Mouse (Mus musculus) kidney, postnatal 10 days (tissue): ENCODE measurements at regions not wholly inside any gene's neighbourhood (a gene's known extent, or its start where the extent isn't known, plus 50 kb on each side); places are given as distances from the start of the nearest gene placed in this dataset.

Experiments
- DNase-seq: peaks from one replicate; pipeline ENCODE4 v3.0.0; 2021; ENCODE audit warnings: mixed read lengths

DNA sequence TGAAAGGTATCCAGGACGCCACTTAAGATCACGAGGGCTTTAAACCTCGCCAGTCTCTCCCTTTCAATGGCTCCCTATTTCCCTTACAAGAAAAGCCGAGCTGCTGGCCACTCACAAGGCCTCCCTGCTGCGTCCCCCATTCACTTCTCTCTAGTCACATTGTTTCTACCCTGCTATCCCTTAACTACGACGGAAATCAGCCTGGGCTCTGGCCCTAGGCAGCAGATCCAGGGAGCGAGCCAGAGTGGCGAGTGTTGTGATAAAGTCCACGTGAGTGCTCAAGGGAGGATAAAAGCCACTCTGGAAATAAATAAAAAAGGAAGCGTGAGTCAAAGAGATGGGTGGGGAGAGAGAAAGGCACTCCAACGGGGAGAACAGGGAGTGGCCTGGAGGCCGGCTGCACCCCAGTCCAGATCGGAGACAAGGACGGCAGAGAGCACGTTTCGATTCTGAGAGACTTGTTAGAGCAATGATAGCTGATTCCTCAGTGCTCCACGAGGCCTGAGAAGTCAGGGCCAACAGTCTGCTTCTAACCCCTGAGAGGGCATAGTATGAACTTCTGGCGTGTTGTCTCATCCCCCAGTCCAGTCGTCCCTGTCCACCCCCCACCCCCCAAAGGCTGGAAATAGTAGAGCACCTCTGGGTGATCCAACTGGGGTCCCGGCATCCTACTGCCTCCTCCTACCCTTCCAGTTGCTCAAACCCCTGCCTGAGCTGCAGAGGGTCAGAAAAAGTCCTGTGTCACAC lies 84.8 kb upstream of the Calm2 start:
- DNase-seq = peak; percentile 50

GRCm38 (mm10) chr17:87532158-87532545 lies 85.4 kb upstream of the Calm2 start:
- peak; percentile 43 for DNase-seq

DNA sequence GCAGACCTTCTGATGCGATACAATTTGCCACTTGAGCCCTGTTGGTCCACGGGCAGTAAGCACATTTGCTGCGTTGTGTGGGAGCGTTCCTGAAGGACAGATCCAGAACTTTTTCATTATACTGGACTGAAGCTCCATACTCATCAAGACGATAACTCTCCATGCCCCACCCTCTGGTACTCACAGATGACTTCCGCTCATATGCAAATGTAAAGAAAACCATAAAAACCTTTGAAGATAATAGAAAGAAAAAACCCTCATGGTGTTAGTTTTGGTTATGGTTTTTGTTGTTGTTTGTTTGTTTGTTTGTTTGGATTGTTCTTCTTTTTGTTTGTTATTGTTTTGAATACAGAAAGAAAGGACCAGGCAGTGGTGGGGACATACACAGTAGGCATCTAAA lies 86.0 kb upstream of the Calm2 start:
- DNase-seq = no peak

- no peak for DNase-seq
Measured at GRCm38 (mm10) chr17:87549568-87549967, 86.2 kb upstream of the Epcam start.

GRCm38 (mm10) chr17:87550518-87551164 lies 85.1 kb upstream of the Epcam start:
- peak; percentile 40 for DNase-seq

GRCm38 (mm10) chr17:87554561-87554960 lies 81.2 kb upstream of the Epcam start:
- DNase-seq = no peak

DNA sequence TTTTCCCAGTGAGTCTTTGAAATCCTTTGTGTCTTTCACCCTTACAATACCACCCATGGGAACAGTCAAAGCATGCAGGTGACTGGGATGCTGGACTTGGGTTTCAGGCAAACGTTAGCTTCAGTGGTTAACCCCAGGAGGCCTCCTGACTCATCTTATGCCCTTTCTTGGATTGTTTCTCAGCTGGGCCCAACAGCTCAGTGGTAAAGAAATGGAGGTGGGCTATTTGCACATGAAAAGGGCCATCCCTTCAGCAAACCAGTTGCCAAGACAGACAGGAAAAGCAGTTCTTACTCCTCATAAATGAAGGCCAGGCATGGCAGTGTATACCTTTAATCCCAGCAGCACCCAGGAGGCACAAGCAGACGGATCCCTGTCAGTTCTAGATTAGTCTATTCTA lies 77.4 kb upstream of the Epcam start:
- no peak for DNase-seq

GRCm38 (mm10) chr17:87559641-87560040 lies 76.1 kb upstream of the Epcam start:
- no peak for DNase-seq

- DNase-seq = no peak
Measured at GRCm38 (mm10) chr17:87560923-87561322, 74.9 kb upstream of the Epcam start.

DNA sequence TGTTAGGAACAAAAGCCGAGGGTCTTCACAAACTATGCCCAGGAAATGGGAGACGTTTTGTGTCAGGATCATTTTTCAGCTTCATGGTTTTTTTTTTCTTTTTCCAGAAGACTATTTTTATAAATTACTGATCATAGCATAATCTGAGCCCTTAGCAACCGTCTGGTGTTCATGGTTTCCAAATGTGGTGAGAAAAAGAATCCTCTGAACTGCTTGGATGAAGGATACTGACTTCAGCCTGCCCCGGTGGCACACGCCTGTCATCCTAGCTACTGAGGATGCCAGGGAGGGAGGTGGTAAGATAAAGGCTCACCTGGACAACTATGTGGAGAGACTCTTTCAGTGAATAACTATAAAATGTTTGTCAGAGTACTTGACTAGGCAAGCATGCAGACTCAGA lies 72.4 kb upstream of the Epcam start:
- DNase-seq = no peak

GRCm38 (mm10) chr17:87565631-87566030 lies 70.1 kb upstream of the Epcam start:
- DNase-seq = no peak

GRCm38 (mm10) chr17:87566296-87566695 lies 69.5 kb upstream of the Epcam start:
- no peak for DNase-seq

DNA sequence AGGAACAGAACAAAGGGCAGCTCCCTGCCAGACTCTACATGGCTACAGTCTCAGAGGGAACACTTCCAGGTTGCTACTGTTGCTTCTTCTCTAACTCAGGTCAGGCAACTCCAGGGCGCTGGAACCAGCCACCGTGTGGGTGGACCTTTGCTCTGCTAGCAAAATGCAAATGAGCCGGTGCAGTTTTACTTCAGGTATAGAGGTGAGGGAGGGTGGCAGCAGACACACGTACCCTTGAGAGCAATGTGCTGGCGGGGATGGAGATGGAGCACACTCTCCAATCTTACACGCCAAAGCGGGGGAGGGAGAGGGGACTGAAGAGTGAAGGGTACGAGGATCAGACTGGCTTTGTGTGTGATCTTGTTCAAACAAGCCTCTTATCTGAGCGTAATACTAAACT lies 68.8 kb upstream of the Epcam start:
- DNase-seq = peak; percentile 43

GRCm38 (mm10) chr17:87567475-87567874 lies 68.3 kb upstream of the Epcam start:
- no peak for DNase-seq

DNA sequence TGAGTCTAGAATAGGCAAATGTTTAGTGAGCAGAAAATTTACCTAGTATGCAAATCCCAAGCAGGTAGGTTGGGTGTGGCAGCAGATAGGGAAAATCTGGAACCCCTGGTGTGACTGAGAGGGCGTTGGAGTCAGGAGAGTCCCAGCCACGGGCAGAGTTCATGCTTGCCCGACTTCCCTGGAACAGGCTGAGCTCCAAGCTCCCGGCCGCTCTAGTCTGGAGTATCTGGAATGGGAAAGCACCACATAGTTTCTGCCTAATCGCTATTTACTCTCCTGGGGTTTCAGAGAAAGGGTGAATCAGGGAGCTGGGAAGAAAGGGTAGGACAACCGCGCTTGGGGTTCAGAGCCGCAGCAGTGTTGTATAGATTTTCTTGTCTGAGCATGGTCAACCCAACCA lies 65.8 kb upstream of the Epcam start:
- no peak for DNase-seq

DNA sequence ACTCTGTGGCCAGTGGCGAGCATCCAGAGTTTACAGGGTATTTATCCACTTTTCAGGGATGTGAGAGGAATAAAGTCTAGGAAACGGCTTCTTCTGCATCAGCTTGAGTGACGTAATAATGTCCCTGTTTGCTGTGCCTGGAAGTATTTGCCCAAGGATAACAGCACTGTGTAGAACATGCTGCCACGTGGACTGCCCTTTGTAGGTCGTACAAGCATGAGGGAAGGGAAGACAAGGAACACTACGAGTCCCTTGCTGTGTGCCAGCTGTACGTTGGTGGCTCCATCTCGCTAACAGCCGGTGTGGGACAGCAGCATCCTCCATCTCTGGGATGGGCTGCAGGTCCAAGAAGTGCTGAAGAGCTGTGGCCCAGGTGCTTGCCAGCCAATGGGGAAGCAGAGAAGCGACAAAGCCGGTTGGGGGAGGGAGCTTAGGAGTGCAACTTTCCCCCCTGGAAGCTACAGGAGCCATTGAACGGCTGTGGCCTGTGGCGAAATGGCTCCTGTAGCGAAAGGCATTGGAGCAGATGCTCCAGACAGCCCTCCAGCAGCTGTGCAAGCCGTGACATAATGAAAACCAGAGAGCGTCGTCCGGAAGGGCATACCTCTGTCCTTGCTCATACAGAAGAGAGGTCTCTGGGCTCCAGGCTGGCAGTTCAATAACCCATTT lies 65.0 kb upstream of the Epcam start:
- no peak for DNase-seq

GRCm38 (mm10) chr17:87571345-87571932 lies 64.3 kb upstream of the Epcam start:
- peak; percentile 94 for DNase-seq

DNA sequence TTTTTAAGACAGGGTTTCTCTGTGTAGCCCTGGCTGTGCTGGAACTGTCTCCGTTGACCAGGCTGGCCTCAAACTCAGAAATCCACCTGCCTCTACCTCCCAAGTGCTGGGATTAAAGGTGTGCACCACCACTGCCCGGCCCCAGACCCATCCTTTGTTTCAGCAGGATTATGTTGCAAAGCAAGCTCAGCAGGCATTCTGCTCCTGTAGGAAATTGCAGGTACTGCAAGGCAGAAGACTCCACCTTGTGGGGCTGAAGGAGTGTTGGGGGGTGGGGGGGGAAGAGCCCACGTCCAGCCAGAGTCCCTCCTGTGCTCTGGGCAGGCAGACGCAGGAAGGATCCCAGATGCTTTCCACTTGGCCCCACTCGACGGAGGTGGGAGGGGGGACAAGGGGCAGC lies 52.2 kb upstream of the Epcam start:
- no peak for DNase-seq

DNA sequence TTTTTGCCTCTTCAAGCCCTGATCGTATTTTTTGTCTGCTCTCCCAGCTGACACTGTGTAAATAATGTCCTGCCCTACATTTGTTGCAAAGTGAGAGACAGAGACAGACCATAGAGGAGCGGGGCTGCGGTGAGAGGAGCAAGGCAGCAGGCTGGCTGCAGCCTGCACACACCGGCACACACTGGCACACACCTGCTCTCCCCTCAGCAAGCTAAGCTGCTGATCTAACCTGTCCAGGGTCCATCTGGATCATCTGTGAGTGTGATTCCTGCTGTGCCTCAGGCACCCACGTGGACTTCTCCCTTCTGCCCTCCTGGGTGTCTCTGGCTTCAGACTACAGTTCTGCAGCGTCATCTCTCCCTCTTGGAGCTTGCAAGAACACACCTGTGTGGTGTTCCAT lies 50.4 kb upstream of the Epcam start:
- no peak for DNase-seq
